Mouse (Mus musculus) liver, adult 2 months (tissue): Measurements from ENCODE around the gene Muc3. TPM values are rescaled to one million over a fixed set of nuclear protein-coding genes. Genes with fewer than 3 reads are reported as not detected.

Experiments used
- DNase-seq: peaks from one replicate; pipeline ENCODE4 v3.0.0-alpha.2; 2011; ENCODE audit warnings: low read depth, low spot score; ENCODE audit errors: extremely low read depth
- H3K27ac ChIP-seq: fragments of 200-500 bp; replicated peaks from 2 replicates; pipeline ENCODE4 v1.5.1; 2012; ENCODE audit warnings: low read depth, mild to moderate bottlenecking, control low read depth, inconsistent platforms, low read length; ENCODE audit not compliant: insufficient read depth
- H3K27me3 ChIP-seq: fragments of 200-500 bp; 2 replicates; pipeline ENCODE4 v1.6.1; 2012; ENCODE audit warnings: mild to moderate bottlenecking, moderate library complexity, low read length, inconsistent platforms; ENCODE audit not compliant: control insufficient read depth, insufficient read depth
- H3K36me3 ChIP-seq: fragments of 200-500 bp; 2 replicates; pipeline ENCODE4 v1.6.1; 2012; ENCODE audit warnings: low read length, inconsistent platforms; ENCODE audit not compliant: control insufficient read depth, insufficient read depth
- H3K4me1 ChIP-seq: fragments of 200-500 bp; 2 replicates; pipeline ENCODE4 v1.6.1; 2011; ENCODE audit warnings: low read length; ENCODE audit not compliant: control insufficient read depth, insufficient read depth
- H3K4me3 ChIP-seq: fragments of 200-500 bp; 2 replicates; pipeline ENCODE4 v1.5.1; 2011; ENCODE audit warnings: low read depth, mild to moderate bottlenecking, control low read depth, low read length, moderate library complexity; ENCODE audit not compliant: insufficient read depth
- H3K79me2 ChIP-seq: fragments of 200-500 bp; 2 replicates; pipeline ENCODE4 v1.6.1; 2012; ENCODE audit warnings: inconsistent platforms, mild to moderate bottlenecking, low read length, moderate library complexity; ENCODE audit not compliant: control insufficient read depth, insufficient read depth
- H3K9ac ChIP-seq: fragments of 200-500 bp; 2 replicates; pipeline ENCODE4 v1.6.1; 2012; ENCODE audit warnings: low read depth, mild to moderate bottlenecking, control low read depth, inconsistent platforms, low read length
- CTCF ChIP-seq: fragments of 200-500 bp; IDR thresholded peaks from 2 replicates; pipeline ENCODE4 v1.5.1; 2011; ENCODE audit warnings: low read depth, low read length, control low read depth
- POLR2A ChIP-seq: fragments of 200-500 bp; IDR thresholded peaks from 2 replicates; pipeline ENCODE4 v1.6.1; 2011; ENCODE audit warnings: low read length, control low read depth; ENCODE audit not compliant: insufficient read depth; ENCODE audit errors: extremely low read depth
- WGBS: fragments of 180-500 bp; shearing (Covaris S2); methylation state at CpG from one replicate; pipeline ENCODE4 v1.1.7; 2018; 5-methylcytosine and 5-hydroxymethylcytosine counted together
- polyA plus RNA-seq: library from polyadenylated mRNA; depleted of rRNA; stranded (reverse); fragments of >200 nt; gene quantifications from 2 replicates; pipeline ENCODE4 v1.2.3, GENCODE M21; 2012; rRNA removed
- total RNA-seq: library from RNA; depleted of rRNA; stranded (reverse); fragments of >200 nt; gene quantifications from 2 replicates; pipeline ENCODE4 v1.2.3, GENCODE M21; 2014; rRNA removed

Gene Muc3
- total and polyA plus RNA-seq, 2 experiments, result 0.28 to 0.37 TPM

DNA sequence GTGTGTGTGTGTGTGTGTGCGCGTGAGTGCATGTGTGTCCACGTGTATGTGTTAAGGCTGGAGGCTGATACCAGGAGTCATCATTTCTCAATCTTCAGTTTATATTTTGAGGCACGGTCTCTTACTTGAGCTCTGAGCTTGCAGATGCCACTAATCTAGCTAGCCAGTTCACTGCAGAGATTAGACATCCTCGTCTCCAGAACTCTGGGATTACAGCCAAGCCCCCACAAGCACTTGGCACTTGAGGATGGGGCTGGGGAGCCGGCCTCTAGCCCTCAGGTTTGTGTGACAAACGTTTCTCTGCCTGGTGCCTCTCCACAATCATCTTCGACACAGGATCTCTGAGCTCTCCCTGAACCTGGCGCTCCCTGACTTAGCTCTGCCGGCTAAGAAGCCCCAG is 58.3 kb downstream of the Muc3 start:
- no peak overlapping the region for H3K27ac ChIP-seq
- DNase-seq, result no peak
- peaks cover 3% of the 10 kb centered on the region; the same call in 1 of the 2 replicates for H3K4me1 ChIP-seq
- H3K4me3 ChIP-seq, result no peak overlapping the region
- no peaks in the 10 kb centered on the region for H3K79me2 ChIP-seq
- TF ChIP-seq POLR2A, result no peak
- TF ChIP-seq CTCF, result no peak
- H3K36me3 ChIP-seq, result no peaks in the 10 kb centered on the region
- no peak overlapping the region for H3K9ac ChIP-seq
- H3K27me3 ChIP-seq, result no peaks in the 10 kb centered on the region
- WGBS, result 82% methylated on average over 10 of the region's 10 CpGs

DNA sequence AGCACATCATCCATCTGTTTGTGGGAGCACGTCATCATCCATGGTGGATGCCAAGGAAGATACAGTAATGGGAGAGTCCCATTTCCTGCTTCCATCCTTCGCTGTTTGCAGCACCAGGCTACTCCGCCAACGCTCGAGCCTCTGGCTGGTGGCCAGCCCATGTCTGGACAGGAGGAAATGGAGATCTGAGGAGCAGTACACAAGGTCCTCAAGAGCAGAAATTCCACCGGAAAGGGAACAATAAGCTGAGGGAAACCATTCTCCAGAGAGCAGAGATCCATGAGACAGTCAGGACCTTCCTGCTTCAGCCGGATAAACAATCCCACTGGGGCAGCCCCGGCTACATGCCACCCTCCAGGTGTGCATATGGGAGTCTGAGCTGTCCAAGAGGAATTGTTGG is 61.7 kb downstream of the Muc3 start:
- H3K4me3 ChIP-seq, result no peak overlapping the region
- peak overlapping the region; percentile 7; the same call in 1 of the 2 replicates for H3K27ac ChIP-seq
- H3K36me3 ChIP-seq, result no peaks in the 10 kb centered on the region
- no peak overlapping the region for H3K9ac ChIP-seq
- no peak for TF ChIP-seq CTCF
- no peak for TF ChIP-seq POLR2A
- no peaks in the 10 kb centered on the region for H3K79me2 ChIP-seq
- WGBS, result 77% methylated on average over 8 of the region's 8 CpGs
- DNase-seq, result no peak
- H3K4me1 ChIP-seq, result no peaks in the 10 kb centered on the region; the same call in 1 of the 2 replicates
- no peaks in the 10 kb centered on the region for H3K27me3 ChIP-seq

DNA sequence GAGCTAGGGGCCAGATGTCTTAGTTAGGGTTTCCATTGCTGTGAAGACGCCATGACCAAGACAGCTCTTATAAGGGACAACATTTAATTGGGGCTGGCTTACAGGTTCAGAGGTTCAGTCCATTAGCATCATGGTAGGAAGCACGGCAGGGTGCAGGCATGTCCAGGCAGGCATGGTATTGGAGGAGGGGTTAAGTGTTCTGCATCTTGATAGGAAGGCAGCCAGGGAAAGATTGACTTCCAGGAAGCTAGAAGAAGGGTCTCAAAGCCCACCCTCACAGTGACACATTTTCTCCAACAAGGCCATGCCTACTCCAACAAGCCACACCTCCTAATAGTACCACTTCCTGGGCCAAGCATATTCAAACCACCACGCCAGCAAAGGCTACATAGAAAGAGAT is 63.4 kb downstream of the Muc3 start:
- no peaks in the 10 kb centered on the region for H3K79me2 ChIP-seq
- H3K36me3 ChIP-seq, result no peaks in the 10 kb centered on the region
- 91% methylated on average over 3 of the region's 3 CpGs for WGBS
- no peaks in the 10 kb centered on the region; the same call in 1 of the 2 replicates for H3K4me1 ChIP-seq
- H3K4me3 ChIP-seq, result no peak overlapping the region
- no peaks in the 10 kb centered on the region for H3K27me3 ChIP-seq
- TF ChIP-seq CTCF (no peak), POLR2A (no peak)
- no peak for DNase-seq
- H3K27ac ChIP-seq, result no peak overlapping the region
- no peak overlapping the region for H3K9ac ChIP-seq

DNA sequence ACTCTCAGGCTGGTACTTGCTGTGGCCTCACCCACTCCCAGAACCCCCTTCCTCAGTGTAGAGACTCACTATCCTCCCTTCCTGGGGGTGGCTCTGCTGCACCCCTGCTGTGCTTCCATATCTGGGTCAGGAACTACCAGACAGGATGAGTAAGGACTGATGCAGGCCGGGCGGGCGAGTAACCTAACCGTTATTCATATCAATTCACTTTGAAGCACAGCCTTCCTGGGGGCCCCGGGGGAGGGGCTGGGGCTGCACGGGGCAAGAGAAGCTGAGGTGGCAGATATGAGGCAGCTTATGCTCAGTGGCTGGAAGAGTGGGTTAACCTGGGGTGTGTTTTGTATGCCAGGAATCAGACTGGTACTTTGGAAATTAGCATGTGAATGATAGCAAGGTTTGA is 64.1 kb downstream of the Muc3 start:
- no peaks in the 10 kb centered on the region for H3K27me3 ChIP-seq
- DNase-seq, result no peak
- no peak overlapping the region for H3K9ac ChIP-seq
- H3K79me2 ChIP-seq, result no peaks in the 10 kb centered on the region
- H3K4me3 ChIP-seq, result no peak overlapping the region
- H3K27ac ChIP-seq, result no peak overlapping the region
- no peaks in the 10 kb centered on the region for H3K36me3 ChIP-seq
- no peaks in the 10 kb centered on the region; the same call in 1 of the 2 replicates for H3K4me1 ChIP-seq
- TF ChIP-seq POLR2A (no peak), CTCF (no peak)
- 79% methylated on average over 6 of the region's 6 CpGs for WGBS

Other genes starting within 250 kb of the Muc3 start
- 2.4 and 3.2 TPM in 2 replicates for gene Ift22, start 241.2 kb downstream of the Muc3 start, total RNA-seq
- 3.4 and 3.8 TPM in 2 replicates for gene Ift22, start 241.2 kb downstream of the Muc3 start, polyA plus RNA-seq
- 106 and 115 TPM in 2 replicates for gene Fis1, start 196.0 kb downstream of the Muc3 start, total RNA-seq
- 112 and 120 TPM in 2 replicates for gene Fis1, start 196.0 kb downstream of the Muc3 start, polyA plus RNA-seq
- gene Cldn15, start 182.7 kb downstream of the Muc3 start, total RNA-seq, result 0.40 and 0.46 TPM in 2 replicates
- 0.51 and 0.81 TPM in 2 replicates for gene Cldn15, start 182.7 kb downstream of the Muc3 start, polyA plus RNA-seq
- 21.5 and 22.7 TPM in 2 replicates for gene Plod3, start 162.3 kb downstream of the Muc3 start, total RNA-seq
- gene Plod3, start 162.3 kb downstream of the Muc3 start, polyA plus RNA-seq, result 23.4 and 27.4 TPM in 2 replicates
- gene Znhit1, start 161.3 kb downstream of the Muc3 start, total RNA-seq, result 30.0 and 44.5 TPM in 2 replicates
- gene Znhit1, start 161.3 kb downstream of the Muc3 start, polyA plus RNA-seq, result 101 and 109 TPM in 2 replicates
- gene Vgf, start 122.9 kb downstream of the Muc3 start, total RNA-seq, result 0.07 TPM in 1 of 2 replicates, not detected in the other
- gene Vgf, start 122.9 kb downstream of the Muc3 start, polyA plus RNA-seq, result not detected in 2 replicates
- 21.5 and 23.8 TPM in 2 replicates for gene Ap1s1, start 103.2 kb downstream of the Muc3 start, total RNA-seq
- 24.1 and 25.6 TPM in 2 replicates for gene Ap1s1, start 103.2 kb downstream of the Muc3 start, polyA plus RNA-seq
- 0.83 and 1.9 TPM in 2 replicates for gene Serpine1, start 77.1 kb downstream of the Muc3 start, total RNA-seq
- gene Serpine1, start 77.1 kb downstream of the Muc3 start, polyA plus RNA-seq, result 0.12 and 0.32 TPM in 2 replicates
- gene Trim56, start 33.1 kb downstream of the Muc3 start, total RNA-seq, result 9.3 and 11.2 TPM in 2 replicates
- 4.3 and 5.7 TPM in 2 replicates for gene Trim56, start 33.1 kb downstream of the Muc3 start, polyA plus RNA-seq
- not detected in 2 replicates for gene Muc3a, start 63.1 kb upstream of the Muc3 start, total RNA-seq
- 0.10 and 0.12 TPM in 2 replicates for gene Muc3a, start 63.1 kb upstream of the Muc3 start, polyA plus RNA-seq
- 0.28 and 0.34 TPM in 2 replicates for gene Ache, start 138.2 kb upstream of the Muc3 start, total RNA-seq
- gene Ache, start 138.2 kb upstream of the Muc3 start, polyA plus RNA-seq, result 0.36 and 0.55 TPM in 2 replicates
- gene Ufsp1, start 145.3 kb upstream of the Muc3 start, total RNA-seq, result 1.1 and 1.4 TPM in 2 replicates
- gene Ufsp1, start 145.3 kb upstream of the Muc3 start, polyA plus RNA-seq, result 6.3 and 7.9 TPM in 2 replicates
- gene Srrt, start 158.4 kb upstream of the Muc3 start, total RNA-seq, result 20.7 and 25.2 TPM in 2 replicates
- gene Srrt, start 158.4 kb upstream of the Muc3 start, polyA plus RNA-seq, result 36.2 and 61.5 TPM in 2 replicates
- gene Trip6, start 165.1 kb upstream of the Muc3 start, total RNA-seq, result 5.8 and 6.5 TPM in 2 replicates
- gene Trip6, start 165.1 kb upstream of the Muc3 start, polyA plus RNA-seq, result 14.7 and 25.0 TPM in 2 replicates
- 4.0 and 4.7 TPM in 2 replicates for gene Slc12a9, start 184.3 kb upstream of the Muc3 start, total RNA-seq
- gene Slc12a9, start 184.3 kb upstream of the Muc3 start, polyA plus RNA-seq, result 11.9 and 20.3 TPM in 2 replicates
- gene Ephb4, start 200.8 kb upstream of the Muc3 start, total RNA-seq, result 10.8 and 15.5 TPM in 2 replicates
- 14.0 and 14.1 TPM in 2 replicates for gene Ephb4, start 200.8 kb upstream of the Muc3 start, polyA plus RNA-seq